Mouse (Mus musculus): ENCODE data around the gene Usp19. TPM values are rescaled to one million over a fixed set of nuclear protein-coding genes. Genes with fewer than 3 reads are reported as not detected.

Gene Usp19
- polyA plus RNA-seq, 1 experiment: 134 TPM

DNA sequence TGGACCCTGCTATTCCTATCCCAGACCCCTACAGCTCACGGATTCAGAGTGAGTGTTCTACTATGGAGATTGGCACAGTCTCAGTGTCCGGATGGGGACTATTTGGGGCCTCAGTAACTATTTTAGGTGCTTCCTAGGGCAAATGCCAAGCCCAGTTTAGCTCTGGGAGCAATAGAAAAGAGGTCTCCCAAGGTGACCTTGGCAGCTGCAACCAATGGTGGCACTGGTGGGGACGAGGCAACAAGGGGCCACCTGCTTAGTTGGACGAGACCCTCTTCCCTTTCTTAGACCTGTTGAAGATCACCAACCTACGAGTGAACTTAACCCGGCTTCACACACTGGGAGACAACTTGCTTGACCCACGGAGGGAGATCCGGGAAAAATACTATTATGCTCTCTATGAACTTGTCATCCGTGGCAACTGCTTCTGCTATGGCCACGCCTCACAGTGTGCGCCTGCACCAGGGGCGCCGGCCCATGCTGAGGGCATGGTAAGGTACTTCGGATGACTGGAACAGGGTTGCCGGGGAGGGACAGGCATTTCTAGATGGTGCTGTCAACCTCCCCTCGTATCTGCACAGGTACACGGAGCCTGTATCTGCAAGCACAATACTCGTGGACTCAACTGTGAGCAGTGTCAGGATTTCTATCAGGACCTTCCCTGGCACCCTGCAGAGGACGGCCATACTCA, 8.7 kb upstream of the Usp19 start:
- TF ChIP-seq POLR2A (IDR thresholded peaks at IDR 0.05; ENCODE audit: control insufficient read depth, low read depth, low read length) (no peak), CTCF (IDR thresholded peaks at IDR 0.05; ENCODE audit: control insufficient read depth, insufficient read depth, insufficient replicate concordance, low read depth, low read length) (no peak)
- Histone ChIP-seq H3K36me3 (ENCODE audit: control insufficient read depth, insufficient read depth, low read length) (no peaks in the 10 kb centered on the region), H3K4me1 (ENCODE audit: control insufficient read depth, insufficient read depth, low read length) (peaks cover 21% of the 10 kb centered on the region), H3K27ac (ENCODE audit: control insufficient read depth, insufficient read depth, low read depth, low read length) (no peak overlapping the region), H3K4me3 (ENCODE audit: control insufficient read depth, low read depth, low read length) (no peak overlapping the region), H3K27me3 (ENCODE audit: control insufficient read depth, insufficient read depth, low read length) (no peaks in the 10 kb centered on the region)

DNA sequence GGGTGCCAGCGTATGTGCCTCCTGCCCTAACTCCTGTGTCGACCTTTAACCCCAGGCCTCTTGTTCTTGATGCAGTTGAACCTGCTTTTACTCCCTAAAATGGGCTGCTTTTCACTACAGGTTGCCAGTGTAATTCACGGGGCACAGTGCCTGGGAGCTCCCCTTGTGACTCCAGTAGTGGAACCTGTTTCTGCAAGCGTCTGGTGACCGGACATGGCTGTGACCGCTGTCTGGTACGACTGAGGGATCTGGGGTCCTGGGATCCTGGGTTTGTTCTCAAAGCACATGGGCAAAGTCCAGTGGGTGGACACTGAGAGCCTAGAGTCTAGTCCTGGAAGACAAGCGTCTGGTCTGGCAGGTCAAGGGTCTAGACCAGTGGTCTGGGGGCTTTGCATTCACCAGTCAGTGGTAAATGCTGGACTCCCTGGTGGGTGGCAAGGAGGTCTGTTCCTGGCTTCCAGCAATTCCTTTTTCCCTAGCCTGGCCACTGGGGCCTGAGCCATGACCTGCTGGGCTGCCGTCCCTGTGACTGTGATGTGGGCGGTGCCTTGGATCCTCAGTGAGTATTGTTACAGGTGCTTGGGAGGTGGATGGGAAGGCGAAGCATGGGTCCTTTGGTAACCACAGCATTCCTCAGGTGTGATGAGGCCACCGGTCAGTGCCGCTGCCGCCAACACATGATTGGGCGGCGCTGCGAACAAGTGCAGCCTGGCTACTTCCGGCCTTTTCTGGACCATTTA, 7.2 kb upstream of the Usp19 start:
- Histone ChIP-seq H3K27ac (ENCODE audit: control insufficient read depth, insufficient read depth, low read depth, low read length) (no peak overlapping the region), H3K27me3 (ENCODE audit: control insufficient read depth, insufficient read depth, low read length) (no peaks in the 10 kb centered on the region), H3K36me3 (ENCODE audit: control insufficient read depth, insufficient read depth, low read length) (no peaks in the 10 kb centered on the region), H3K4me3 (ENCODE audit: control insufficient read depth, low read depth, low read length) (no peak overlapping the region), H3K4me1 (ENCODE audit: control insufficient read depth, insufficient read depth, low read length) (peaks cover 18% of the 10 kb centered on the region)
- no peak for TF ChIP-seq CTCF (IDR thresholded peaks at IDR 0.05; ENCODE audit: control insufficient read depth, insufficient read depth, insufficient replicate concordance, low read depth, low read length)
- TF ChIP-seq POLR2A (IDR thresholded peaks at IDR 0.05; ENCODE audit: control insufficient read depth, low read depth, low read length): no peak

DNA sequence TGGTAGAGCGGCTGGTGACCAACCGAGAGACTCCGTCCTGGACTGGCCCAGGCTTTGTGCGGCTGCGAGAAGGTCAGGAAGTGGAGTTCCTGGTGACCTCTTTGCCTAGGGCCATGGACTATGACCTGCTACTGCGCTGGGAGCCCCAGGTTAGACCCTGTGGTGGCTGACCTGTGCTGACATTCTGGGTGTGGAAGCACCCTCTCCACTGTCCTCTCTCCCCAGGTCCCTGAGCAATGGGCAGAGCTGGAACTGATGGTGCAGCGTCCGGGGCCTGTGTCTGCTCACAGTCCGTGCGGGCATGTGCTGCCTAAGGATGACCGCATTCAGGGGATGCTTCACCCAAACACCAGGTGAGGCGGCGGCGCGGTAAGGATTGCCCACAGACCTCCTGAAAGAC, 6.4 kb upstream of the Usp19 start:
- no peak overlapping the region for H3K27ac ChIP-seq (ENCODE audit: control insufficient read depth, insufficient read depth, low read depth, low read length)
- peaks cover 12% of the 10 kb centered on the region for H3K4me1 ChIP-seq (ENCODE audit: control insufficient read depth, insufficient read depth, low read length)
- H3K4me3 ChIP-seq (ENCODE audit: control insufficient read depth, low read depth, low read length): no peak overlapping the region
- H3K27me3 ChIP-seq (ENCODE audit: control insufficient read depth, insufficient read depth, low read length): no peaks in the 10 kb centered on the region
- H3K36me3 ChIP-seq (ENCODE audit: control insufficient read depth, insufficient read depth, low read length): no peaks in the 10 kb centered on the region
- no peak for TF ChIP-seq CTCF (IDR thresholded peaks at IDR 0.05; ENCODE audit: control insufficient read depth, insufficient read depth, insufficient replicate concordance, low read depth, low read length)
- no peak for TF ChIP-seq POLR2A (IDR thresholded peaks at IDR 0.05; ENCODE audit: control insufficient read depth, low read depth, low read length)

DNA sequence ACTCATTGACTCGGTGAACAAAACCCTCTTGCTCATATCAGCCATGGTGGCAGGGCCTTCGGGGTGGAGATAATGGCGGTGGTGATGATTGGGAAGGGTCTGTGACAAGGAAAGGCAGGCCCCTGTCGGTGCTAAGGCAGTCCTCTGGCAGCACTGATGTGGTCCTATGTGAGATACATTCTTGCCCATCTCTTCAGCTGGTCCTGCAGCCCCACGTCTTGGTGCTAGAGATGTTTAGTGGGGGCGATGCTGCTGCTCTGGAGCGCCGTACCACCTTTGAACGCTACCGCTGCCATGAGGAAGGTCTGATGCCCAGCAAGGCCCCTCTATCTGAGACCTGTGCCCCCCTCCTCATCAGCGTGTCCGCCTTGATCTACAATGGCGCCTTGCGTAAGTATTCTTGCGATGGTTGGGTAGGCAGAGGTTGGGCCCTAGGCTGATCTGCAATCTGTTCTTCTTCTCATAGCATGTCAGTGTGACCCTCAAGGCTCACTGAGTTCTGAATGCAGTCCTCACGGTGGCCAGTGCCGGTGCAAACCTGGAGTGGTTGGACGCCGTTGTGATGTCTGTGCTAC, 5.0 kb upstream of the Usp19 start:
- no peak overlapping the region for H3K27ac ChIP-seq (ENCODE audit: control insufficient read depth, insufficient read depth, low read depth, low read length)
- peaks cover 7% of the 10 kb centered on the region for H3K4me1 ChIP-seq (ENCODE audit: control insufficient read depth, insufficient read depth, low read length)
- no peaks in the 10 kb centered on the region for H3K36me3 ChIP-seq (ENCODE audit: control insufficient read depth, insufficient read depth, low read length)
- H3K4me3 ChIP-seq (ENCODE audit: control insufficient read depth, low read depth, low read length): no peak overlapping the region
- no peaks in the 10 kb centered on the region for H3K27me3 ChIP-seq (ENCODE audit: control insufficient read depth, insufficient read depth, low read length)
- TF ChIP-seq POLR2A (IDR thresholded peaks at IDR 0.05; ENCODE audit: control insufficient read depth, low read depth, low read length): no peak
- TF ChIP-seq CTCF (IDR thresholded peaks at IDR 0.05; ENCODE audit: control insufficient read depth, insufficient read depth, insufficient replicate concordance, low read depth, low read length): no peak

DNA sequence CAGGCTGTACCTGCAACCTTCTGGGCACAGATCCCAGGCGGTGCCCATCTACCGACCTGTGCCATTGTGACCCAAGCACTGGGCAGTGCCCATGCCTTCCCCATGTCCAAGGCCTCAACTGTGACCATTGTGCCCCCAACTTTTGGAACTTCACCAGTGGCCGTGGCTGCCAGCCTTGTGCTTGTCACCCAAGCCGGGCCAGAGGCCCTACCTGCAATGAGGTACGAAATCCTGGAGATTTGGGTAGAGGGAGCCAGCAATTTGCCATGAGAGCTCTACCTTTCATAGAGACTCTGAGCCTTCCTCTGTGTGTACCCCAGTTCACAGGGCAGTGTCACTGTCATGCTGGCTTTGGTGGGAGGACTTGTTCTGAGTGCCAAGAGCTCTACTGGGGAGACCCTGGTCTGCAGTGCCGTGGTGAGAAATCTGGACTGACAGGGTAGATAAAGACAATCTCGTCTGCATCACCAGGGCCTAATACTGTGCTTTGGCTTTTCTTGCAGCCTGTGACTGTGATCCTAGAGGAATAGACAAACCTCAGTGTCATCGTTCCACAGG, 3.4 kb upstream of the Usp19 start:
- TF ChIP-seq POLR2A (IDR thresholded peaks at IDR 0.05; ENCODE audit: control insufficient read depth, low read depth, low read length): no peak
- Histone ChIP-seq H3K27me3 (ENCODE audit: control insufficient read depth, insufficient read depth, low read length) (no peaks in the 10 kb centered on the region), H3K36me3 (ENCODE audit: control insufficient read depth, insufficient read depth, low read length) (no peaks in the 10 kb centered on the region), H3K27ac (ENCODE audit: control insufficient read depth, insufficient read depth, low read depth, low read length) (no peak overlapping the region), H3K4me3 (ENCODE audit: control insufficient read depth, low read depth, low read length) (no peak overlapping the region), H3K4me1 (ENCODE audit: control insufficient read depth, insufficient read depth, low read length) (peaks cover 9% of the 10 kb centered on the region)

DNA sequence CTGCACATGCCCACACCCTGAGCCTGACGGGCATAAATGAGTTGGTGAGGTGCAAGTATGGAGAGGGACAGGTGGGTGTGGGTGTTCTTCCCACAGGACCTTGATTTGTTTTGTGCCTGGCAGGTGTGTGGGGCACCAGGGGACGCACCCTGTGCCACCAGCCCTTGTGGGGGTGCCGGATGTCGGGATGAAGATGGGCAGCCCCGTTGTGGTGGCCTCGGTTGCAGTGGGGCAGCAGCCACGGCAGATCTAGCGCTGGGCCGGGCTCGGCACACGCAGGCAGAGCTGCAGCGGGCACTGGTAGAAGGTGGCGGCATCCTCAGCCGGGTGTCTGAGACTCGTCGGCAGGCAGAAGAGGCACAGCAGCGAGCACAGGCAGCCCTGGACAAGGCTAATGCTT, 2.0 kb upstream of the Usp19 start:
- TF ChIP-seq CTCF (IDR thresholded peaks at IDR 0.05; ENCODE audit: control insufficient read depth, insufficient read depth, insufficient replicate concordance, low read depth, low read length) (no peak), POLR2A (IDR thresholded peaks at IDR 0.05; ENCODE audit: control insufficient read depth, low read depth, low read length) (no peak)
- no peaks in the 10 kb centered on the region for H3K27me3 ChIP-seq (ENCODE audit: control insufficient read depth, insufficient read depth, low read length)
- H3K36me3 ChIP-seq (ENCODE audit: control insufficient read depth, insufficient read depth, low read length): peaks cover under 1% of the 10 kb centered on the region; the same call in 1 of the 2 replicates
- no peak overlapping the region for H3K27ac ChIP-seq (ENCODE audit: control insufficient read depth, insufficient read depth, low read depth, low read length)
- no peak overlapping the region for H3K4me3 ChIP-seq (ENCODE audit: control insufficient read depth, low read depth, low read length)
- H3K4me1 ChIP-seq (ENCODE audit: control insufficient read depth, insufficient read depth, low read length): peaks cover 16% of the 10 kb centered on the region

DNA sequence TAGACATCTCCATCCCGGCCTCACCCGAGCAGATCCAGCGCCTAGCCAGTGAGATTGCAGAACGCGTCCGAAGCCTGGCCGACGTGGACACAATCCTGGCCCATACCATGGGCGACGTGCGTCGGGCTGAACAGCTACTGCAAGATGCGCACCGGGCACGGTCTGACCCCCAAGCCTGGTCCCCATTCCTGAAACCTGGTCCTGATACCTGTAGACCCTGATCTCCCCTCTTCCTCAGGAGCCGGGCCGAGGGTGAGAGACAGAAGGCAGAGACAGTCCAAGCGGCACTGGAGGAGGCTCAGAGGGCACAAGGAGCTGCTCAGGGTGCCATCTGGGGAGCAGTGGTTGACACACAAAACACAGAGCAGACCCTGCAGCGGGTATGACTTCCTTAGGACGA, 1.2 kb upstream of the Usp19 start:
- H3K4me3 ChIP-seq (ENCODE audit: control insufficient read depth, low read depth, low read length): no peak overlapping the region
- no peak overlapping the region for H3K27ac ChIP-seq (ENCODE audit: control insufficient read depth, insufficient read depth, low read depth, low read length)
- H3K27me3 ChIP-seq (ENCODE audit: control insufficient read depth, insufficient read depth, low read length): no peaks in the 10 kb centered on the region
- no peak for TF ChIP-seq CTCF (IDR thresholded peaks at IDR 0.05; ENCODE audit: control insufficient read depth, insufficient read depth, insufficient replicate concordance, low read depth, low read length)
- TF ChIP-seq POLR2A (IDR thresholded peaks at IDR 0.05; ENCODE audit: control insufficient read depth, low read depth, low read length): no peak
- H3K4me1 ChIP-seq (ENCODE audit: control insufficient read depth, insufficient read depth, low read length): peaks cover 16% of the 10 kb centered on the region
- H3K36me3 ChIP-seq (ENCODE audit: control insufficient read depth, insufficient read depth, low read length): peaks cover 4% of the 10 kb centered on the region

Data from testis, adult 2 months (tissue).